Mouse (Mus musculus): ENCODE results near the gene Usp15. TPM values are rescaled to one million over a fixed set of nuclear protein-coding genes. Genes with fewer than 3 reads are reported as not detected.

Usp15 gene
- polyA plus RNA-seq, 1 experiment from 2014 or later, result 77.1 TPM

GRCm38 (mm10) chr10:123086847-123087246, 109.9 kb downstream of the Usp15 start:
- Histone ChIP-seq H3K36me3 (ENCODE audit: control insufficient read depth, insufficient read depth, low read length) (no peaks in the 10 kb centered on the region), H3K27ac (replicated peaks; ENCODE audit: low read depth, low read length) (no peak overlapping the region), H3K9me3 (ENCODE audit: control insufficient read depth, low read length) (no peaks in the 10 kb centered on the region), H3K4me3 (ENCODE audit: low read depth, low read length) (no peak overlapping the region), H3K4me1 (ENCODE audit: control insufficient read depth, insufficient read depth, low read length) (no peaks in the 10 kb centered on the region), H3K9ac (ENCODE audit: low read length) (no peak overlapping the region), H3K27me3 (ENCODE audit: control insufficient read depth, insufficient read depth, low read length) (no peaks in the 10 kb centered on the region), H3K4me2 (ENCODE audit: low read depth, severe bottlenecking) (no peak overlapping the region)
- WGBS, result 79% methylated on average over 2 of the region's 2 CpGs
- DNase-seq (ENCODE audit: low spot score) (no peak), ATAC-seq (ENCODE audit: insufficient number of reproducible peaks, low FRiP score, low TSS enrichment, low read depth) (no peak)

GRCm38 (mm10) chr10:123084900-123085641, 111.7 kb downstream of the Usp15 start:
- DNase-seq (ENCODE audit: low spot score), result no peak
- ATAC-seq (ENCODE audit: insufficient number of reproducible peaks, low FRiP score, low TSS enrichment, low read depth), result no peak
- Histone ChIP-seq H3K4me3 (ENCODE audit: low read depth, low read length) (no peak overlapping the region), H3K9ac (ENCODE audit: low read length) (no peak overlapping the region), H3K4me1 (ENCODE audit: control insufficient read depth, insufficient read depth, low read length) (no peaks in the 10 kb centered on the region), H3K27me3 (ENCODE audit: control insufficient read depth, insufficient read depth, low read length) (no peaks in the 10 kb centered on the region), H3K4me2 (ENCODE audit: low read depth, severe bottlenecking) (no peak overlapping the region), H3K36me3 (ENCODE audit: control insufficient read depth, insufficient read depth, low read length) (no peaks in the 10 kb centered on the region), H3K9me3 (ENCODE audit: control insufficient read depth, low read length) (no peaks in the 10 kb centered on the region), H3K27ac (replicated peaks; ENCODE audit: low read depth, low read length) (no peak overlapping the region)
- WGBS, result 41% methylated on average over 10 of the region's 10 CpGs

- Histone ChIP-seq H3K9ac (ENCODE audit: low read length) (no peak overlapping the region), H3K27ac (replicated peaks; ENCODE audit: low read depth, low read length) (no peak overlapping the region), H3K27me3 (ENCODE audit: control insufficient read depth, insufficient read depth, low read length) (no peaks in the 10 kb centered on the region), H3K36me3 (ENCODE audit: control insufficient read depth, insufficient read depth, low read length) (no peaks in the 10 kb centered on the region), H3K9me3 (ENCODE audit: control insufficient read depth, low read length) (no peaks in the 10 kb centered on the region), H3K4me3 (ENCODE audit: low read depth, low read length) (no peak overlapping the region), H3K4me1 (ENCODE audit: control insufficient read depth, insufficient read depth, low read length) (no peaks in the 10 kb centered on the region), H3K4me2 (ENCODE audit: low read depth, severe bottlenecking) (no peak overlapping the region)
- no peak for DNase-seq (ENCODE audit: low spot score)
- ATAC-seq (ENCODE audit: insufficient number of reproducible peaks, low FRiP score, low TSS enrichment, low read depth), result no peak
- 61% methylated on average over 9 of the region's 9 CpGs for WGBS
Measured at GRCm38 (mm10) chr10:123084307-123084706, 112.5 kb downstream of the Usp15 start.

- Histone ChIP-seq H3K36me3 (ENCODE audit: control insufficient read depth, insufficient read depth, low read length) (no peaks in the 10 kb centered on the region), H3K27me3 (ENCODE audit: control insufficient read depth, insufficient read depth, low read length) (no peaks in the 10 kb centered on the region), H3K27ac (replicated peaks; ENCODE audit: low read depth, low read length) (peak within 1 kb of the TSS; percentile 44; the same call in 1 of the 2 replicates), H3K9me3 (ENCODE audit: control insufficient read depth, low read length) (no peaks in the 10 kb centered on the region), H3K9ac (ENCODE audit: low read length) (peak within 1 kb of the TSS; percentile 85), H3K4me3 (ENCODE audit: low read depth, low read length) (peak within 1 kb of the TSS; percentile 89), H3K4me2 (ENCODE audit: low read depth, severe bottlenecking) (peak within 1 kb of the TSS; percentile 64), H3K4me1 (ENCODE audit: control insufficient read depth, insufficient read depth, low read length) (no peaks in the 10 kb centered on the region)
- ATAC-seq (ENCODE audit: insufficient number of reproducible peaks, low FRiP score, low TSS enrichment, low read depth) (peak; percentile 99), DNase-seq (ENCODE audit: low spot score) (peak; percentile 96)
- under 1% methylated on average over 54 of the region's 58 CpGs for WGBS
Measured at GRCm38 (mm10) chr10:123076245-123077023, 120.4 kb downstream of the Usp15 start, which contains the start of gene Mon2. Mon2 (minus strand) TSS chr10:123076505.

GRCm38 (mm10) chr10:123075751-123076242, 121.0 kb downstream of the Usp15 start:
- no peaks in the 10 kb centered on the region for H3K4me1 ChIP-seq (ENCODE audit: control insufficient read depth, insufficient read depth, low read length)
- peak overlapping the region; percentile 44; the same call in 1 of the 2 replicates for H3K27ac ChIP-seq (replicated peaks; ENCODE audit: low read depth, low read length)

GRCm38 (mm10) chr10:123071997-123072396, 124.8 kb downstream of the Usp15 start:
- no peaks in the 10 kb centered on the region for H3K4me1 ChIP-seq (ENCODE audit: control insufficient read depth, insufficient read depth, low read length)
- H3K9me3 ChIP-seq (ENCODE audit: control insufficient read depth, low read length), result no peaks in the 10 kb centered on the region; the same call in 1 of the 2 replicates
- H3K4me3 ChIP-seq (ENCODE audit: low read depth, low read length), result no peak overlapping the region
- no peak overlapping the region for H3K4me2 ChIP-seq (ENCODE audit: low read depth, severe bottlenecking)
- H3K36me3 ChIP-seq (ENCODE audit: control insufficient read depth, insufficient read depth, low read length), result peaks cover 5% of the 10 kb centered on the region; the same call in 1 of the 2 replicates
- ATAC-seq (ENCODE audit: insufficient number of reproducible peaks, low FRiP score, low TSS enrichment, low read depth) (no peak), DNase-seq (ENCODE audit: low spot score) (no peak)
- no peak overlapping the region for H3K27ac ChIP-seq (replicated peaks; ENCODE audit: low read depth, low read length)
- H3K27me3 ChIP-seq (ENCODE audit: control insufficient read depth, insufficient read depth, low read length), result no peaks in the 10 kb centered on the region
- no peak overlapping the region for H3K9ac ChIP-seq (ENCODE audit: low read length)
- 80% methylated on average over 2 of the region's 2 CpGs for WGBS

More at GRCm38 (mm10) chr10:123075751-123076242, 121.0 kb downstream of the Usp15 start:
- under 1% methylated on average over 46 of the region's 48 CpGs for WGBS
- Histone ChIP-seq H3K9ac (ENCODE audit: low read length) (peak overlapping the region; percentile 85), H3K4me3 (ENCODE audit: low read depth, low read length) (peak overlapping the region; percentile 89), H3K9me3 (ENCODE audit: control insufficient read depth, low read length) (no peaks in the 10 kb centered on the region), H3K4me2 (ENCODE audit: low read depth, severe bottlenecking) (peak overlapping the region; percentile 64), H3K36me3 (ENCODE audit: control insufficient read depth, insufficient read depth, low read length) (no peaks in the 10 kb centered on the region), H3K27me3 (ENCODE audit: control insufficient read depth, insufficient read depth, low read length) (no peaks in the 10 kb centered on the region)
- DNase-seq (ENCODE audit: low spot score), result peak; percentile 38
- ATAC-seq (ENCODE audit: insufficient number of reproducible peaks, low FRiP score, low TSS enrichment, low read depth), result peak; percentile 44

- 91% methylated on average over 2 of the region's 2 CpGs for WGBS
- Histone ChIP-seq H3K4me1 (ENCODE audit: control insufficient read depth, insufficient read depth, low read length) (no peaks in the 10 kb centered on the region), H3K36me3 (ENCODE audit: control insufficient read depth, insufficient read depth, low read length) (no peaks in the 10 kb centered on the region), H3K9ac (ENCODE audit: low read length) (no peak overlapping the region), H3K4me3 (ENCODE audit: low read depth, low read length) (no peak overlapping the region), H3K27me3 (ENCODE audit: control insufficient read depth, insufficient read depth, low read length) (no peaks in the 10 kb centered on the region), H3K4me2 (ENCODE audit: low read depth, severe bottlenecking) (no peak overlapping the region), H3K27ac (replicated peaks; ENCODE audit: low read depth, low read length) (no peak overlapping the region), H3K9me3 (ENCODE audit: control insufficient read depth, low read length) (no peaks in the 10 kb centered on the region)
- no peak for ATAC-seq (ENCODE audit: insufficient number of reproducible peaks, low FRiP score, low TSS enrichment, low read depth)
- no peak for DNase-seq (ENCODE audit: low spot score)
Measured at GRCm38 (mm10) chr10:123063021-123063420, 133.8 kb downstream of the Usp15 start.

- Histone ChIP-seq H3K36me3 (ENCODE audit: control insufficient read depth, insufficient read depth, low read length) (no peaks in the 10 kb centered on the region), H3K4me1 (ENCODE audit: control insufficient read depth, insufficient read depth, low read length) (no peaks in the 10 kb centered on the region), H3K9ac (ENCODE audit: low read length) (no peak overlapping the region), H3K9me3 (ENCODE audit: control insufficient read depth, low read length) (no peaks in the 10 kb centered on the region), H3K27ac (replicated peaks; ENCODE audit: low read depth, low read length) (no peak overlapping the region), H3K4me2 (ENCODE audit: low read depth, severe bottlenecking) (no peak overlapping the region), H3K4me3 (ENCODE audit: low read depth, low read length) (no peak overlapping the region), H3K27me3 (ENCODE audit: control insufficient read depth, insufficient read depth, low read length) (no peaks in the 10 kb centered on the region)
- DNase-seq (ENCODE audit: low spot score), result no peak
- 92% methylated on average over 6 of the region's 6 CpGs for WGBS
- no peak for ATAC-seq (ENCODE audit: insufficient number of reproducible peaks, low FRiP score, low TSS enrichment, low read depth)
Measured at GRCm38 (mm10) chr10:123060831-123061230, 136.0 kb downstream of the Usp15 start.
